Mouse (Mus musculus): ENCODE data around the gene Tmem179b.

- TF ChIP-seq POLR2A (IDR thresholded peaks at IDR 0.05; ENCODE audit: low read depth, low read length) (no peak), CTCF (IDR thresholded peaks at IDR 0.05; ENCODE audit: extremely low read depth, insufficient read depth, insufficient read length, insufficient replicate concordance) (no peak)
These were observed 14.9 kb upstream of the Tmem179b start for GRCm38 (mm10) chr19:8789171-8789570.
